Mouse (Mus musculus) embryonic facial prominence, embryonic 14.5 days (tissue): ENCODE results near the gene Fam107b. TPM values are rescaled to one million over a fixed set of nuclear protein-coding genes. Genes with fewer than 3 reads are reported as not detected.

Source experiments
- ATAC-seq: fragments of 200-750 bp; cut with Nextera tagmentation; 2 replicates; pipeline ENCODE4 v1.8.0; 2017; ENCODE audit warnings: low read depth, moderate number of reproducible peaks, moderate TSS enrichment
- DNase-seq: peaks from one replicate; pipeline ENCODE4 v3.0.0-alpha.2; 2015; ENCODE audit warnings: low spot score
- H3K27ac ChIP-seq: fragments of 300-500 bp; sonication (generic); replicated peaks from 2 replicates; pipeline ENCODE4 v1.5.1; 2014; ENCODE audit warnings: low read depth, mild to moderate bottlenecking, low read length, moderate library complexity
- H3K27me3 ChIP-seq: fragments of 300-500 bp; sonication (generic); replicated peaks from 2 replicates; pipeline ENCODE4 v1.6.1; 2014; ENCODE audit warnings: low read length; ENCODE audit not compliant: control insufficient read depth, insufficient read depth
- H3K36me3 ChIP-seq: fragments of 300-500 bp; sonication (generic); 2 replicates; pipeline ENCODE4 v1.6.1; 2014; ENCODE audit warnings: low read length, mixed read lengths; ENCODE audit not compliant: control insufficient read depth, insufficient read depth
- H3K4me1 ChIP-seq: fragments of 300-500 bp; sonication (generic); 2 replicates; pipeline ENCODE4 v1.6.1; 2014; ENCODE audit warnings: antibody characterized with exemption, low read length; ENCODE audit not compliant: control insufficient read depth, insufficient read depth
- H3K4me2 ChIP-seq: fragments of 300-500 bp; sonication (generic); 2 replicates; pipeline ENCODE4 v1.6.1; 2014; ENCODE audit warnings: low read depth, mild to moderate bottlenecking, low read length, moderate library complexity, mixed read lengths
- H3K4me3 ChIP-seq: fragments of 300-500 bp; sonication (generic); 2 replicates; pipeline ENCODE4 v1.5.1; 2014; ENCODE audit warnings: low read depth, mild to moderate bottlenecking, low read length
- H3K9ac ChIP-seq: fragments of 300-500 bp; sonication (generic); 2 replicates; pipeline ENCODE4 v1.6.1; 2014; ENCODE audit warnings: low read depth, mild to moderate bottlenecking, low read length, moderate library complexity, mixed read lengths
- H3K9me3 ChIP-seq: fragments of 300-500 bp; sonication (generic); 2 replicates; pipeline ENCODE4 v1.6.1; 2016; ENCODE audit warnings: low read length; ENCODE audit not compliant: control insufficient read depth
- WGBS: fragments of 180-500 bp; shearing (Covaris S2); extraction: QIAGEN DNeasy Blood & Tissue Kit; methylation state at CpG from one replicate; pipeline ENCODE4 v1.1.7; 2014; 5-methylcytosine and 5-hydroxymethylcytosine counted together
- polyA plus RNA-seq: library from polyadenylated mRNA; unstranded; fragments of >200 nt; fragmentation: Nextera tagmentation; extraction: Ambion mirVana; gene quantifications from 2 replicates; pipeline ENCODE4 v1.2.1, GENCODE M21; 2014

The Fam107b gene
- 40.4 and 44.4 TPM in 2 replicates for polyA plus RNA-seq

DNA sequence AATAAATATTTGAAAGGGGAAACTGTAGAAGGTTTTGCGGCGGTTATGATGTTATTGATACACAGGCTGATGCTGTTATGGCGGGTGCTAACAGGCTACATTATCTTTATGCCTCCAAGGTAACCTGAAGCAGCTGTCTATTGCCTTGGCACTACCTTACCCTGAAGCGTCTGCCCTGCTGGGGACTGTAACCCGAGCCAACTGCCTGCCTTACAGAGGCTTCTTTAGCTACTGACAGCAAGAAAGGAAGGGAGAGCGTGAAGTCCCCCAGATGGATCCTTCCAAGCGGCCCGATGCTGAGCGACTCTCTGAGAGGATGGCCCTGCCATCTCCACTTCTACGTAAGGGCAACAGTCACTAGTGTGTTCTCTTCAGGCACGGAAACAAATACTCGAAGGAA lies at the start of gene Fam107b:
TSS of gene Fam107b (plus strand) at position 303 of the 400 bp plus-strand sequence.
- Histone ChIP-seq H3K36me3 (no peaks in the 10 kb centered on the region), H3K4me1 (no peaks in the 10 kb centered on the region), H3K9me3 (no peaks in the 10 kb centered on the region), H3K4me2 (no peak within 1 kb of the TSS), H3K27ac (no peak within 1 kb of the TSS), H3K9ac (no peak within 1 kb of the TSS), H3K27me3 (no peaks in the 10 kb centered on the region), H3K4me3 (no peak within 1 kb of the TSS)
- 49% methylated on average over 12 of the region's 12 CpGs for WGBS
- no peak for DNase-seq
- no peak for ATAC-seq

DNA sequence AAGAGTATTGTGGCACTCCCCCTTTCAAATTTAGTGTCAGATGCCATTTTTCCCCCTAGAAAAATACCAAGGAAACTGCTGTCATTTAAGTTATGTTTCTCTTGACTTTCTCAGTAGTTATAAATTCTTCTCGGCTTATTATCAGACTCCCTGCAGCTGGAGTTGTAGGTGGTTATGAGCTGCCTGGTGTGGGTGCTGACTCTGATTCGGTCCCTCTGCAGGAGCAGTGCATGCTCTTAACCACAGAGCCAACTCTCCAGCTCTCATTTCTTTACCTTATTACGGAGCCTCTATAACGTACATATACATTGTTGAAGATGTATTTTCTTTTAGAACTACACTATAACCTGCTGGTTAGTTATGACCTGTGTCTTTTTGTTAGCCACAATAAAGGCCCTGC lies 47.7 kb upstream of the Fam107b start:
- Histone ChIP-seq H3K9ac (no peak overlapping the region), H3K36me3 (no peaks in the 10 kb centered on the region), H3K4me2 (no peak overlapping the region), H3K4me3 (no peak overlapping the region), H3K9me3 (no peaks in the 10 kb centered on the region), H3K27me3 (no peaks in the 10 kb centered on the region), H3K4me1 (no peaks in the 10 kb centered on the region), H3K27ac (no peak overlapping the region)
- ATAC-seq (no peak), DNase-seq (no peak)
- 82% methylated on average over 4 of the region's 4 CpGs for WGBS

GRCm38 (mm10) chr2:3526288-3526687 lies 44.0 kb upstream of the Fam107b start:
- Histone ChIP-seq H3K27ac (no peak overlapping the region), H3K9ac (no peak overlapping the region), H3K36me3 (no peaks in the 10 kb centered on the region), H3K4me1 (no peaks in the 10 kb centered on the region), H3K4me3 (no peak overlapping the region), H3K9me3 (no peaks in the 10 kb centered on the region), H3K27me3 (no peaks in the 10 kb centered on the region), H3K4me2 (no peak overlapping the region)
- DNase-seq (no peak), ATAC-seq (no peak)
- WGBS, result 78% methylated on average over 6 of the region's 6 CpGs

DNA sequence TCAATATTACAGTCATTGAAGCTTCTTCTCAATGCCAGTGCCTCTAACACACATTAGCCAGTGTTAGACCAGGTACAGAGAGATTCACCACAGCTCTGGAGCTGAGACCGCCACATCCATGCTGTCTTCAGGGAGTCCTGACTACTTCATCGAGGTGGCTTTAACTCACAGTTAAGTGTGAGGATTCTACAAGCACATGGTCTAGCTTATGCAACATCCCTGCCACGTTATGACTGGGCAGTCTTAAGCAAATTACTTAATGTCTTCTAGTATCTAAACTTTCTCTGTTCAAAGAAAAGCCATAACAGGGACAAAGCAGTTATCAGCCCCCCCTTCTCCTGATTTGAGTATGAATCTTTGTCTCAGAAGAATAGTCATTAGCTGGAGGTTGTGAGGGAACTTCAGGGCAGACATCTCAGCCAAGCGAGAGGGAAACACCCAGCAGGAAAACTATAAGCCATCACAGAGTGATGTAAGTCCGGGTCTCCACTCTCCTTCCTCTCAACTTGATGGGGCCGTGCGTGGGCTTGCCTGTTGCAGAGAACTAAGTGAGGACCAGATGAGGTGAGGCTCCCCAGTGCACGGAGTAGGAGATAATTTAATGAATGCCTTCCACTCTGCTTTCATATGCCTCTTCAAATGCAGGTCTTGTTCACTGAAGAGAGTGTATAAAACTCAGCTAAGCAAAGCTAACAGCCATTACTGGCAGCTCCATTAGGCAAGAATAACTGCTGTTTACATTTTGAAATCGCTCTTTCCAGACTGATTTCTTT lies 28.8 kb upstream of the Fam107b start:
- Histone ChIP-seq H3K9ac (no peak overlapping the region), H3K36me3 (no peaks in the 10 kb centered on the region), H3K4me2 (no peak overlapping the region), H3K4me1 (no peaks in the 10 kb centered on the region), H3K27me3 (no peaks in the 10 kb centered on the region), H3K4me3 (no peak overlapping the region), H3K9me3 (no peaks in the 10 kb centered on the region), H3K27ac (no peak overlapping the region)
- DNase-seq (no peak), ATAC-seq (no peak)
- 67% methylated on average over 9 of the region's 9 CpGs for WGBS

DNA sequence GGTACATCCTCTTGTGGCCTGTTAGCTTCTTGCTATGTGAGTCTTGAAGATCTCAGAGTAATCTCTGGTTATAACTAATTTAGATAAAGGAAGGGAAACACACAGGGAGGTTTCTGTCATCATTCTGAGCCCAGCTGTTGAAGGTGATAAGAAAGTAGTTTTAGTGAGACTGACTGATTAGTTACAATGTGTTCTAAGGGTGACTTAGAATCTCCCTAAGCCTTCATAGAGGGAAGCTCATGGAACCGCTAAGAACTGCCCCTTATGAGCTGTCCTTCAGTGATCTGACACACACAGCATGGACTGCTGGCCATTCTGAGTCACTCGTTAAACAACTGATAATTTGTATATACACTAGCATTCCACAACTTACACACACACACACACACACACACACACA lies 24.2 kb upstream of the Fam107b start:
- 77% methylated on average over 2 of the region's 2 CpGs for WGBS
- no peaks in the 10 kb centered on the region for H3K9me3 ChIP-seq
- ATAC-seq, result no peak

DNA sequence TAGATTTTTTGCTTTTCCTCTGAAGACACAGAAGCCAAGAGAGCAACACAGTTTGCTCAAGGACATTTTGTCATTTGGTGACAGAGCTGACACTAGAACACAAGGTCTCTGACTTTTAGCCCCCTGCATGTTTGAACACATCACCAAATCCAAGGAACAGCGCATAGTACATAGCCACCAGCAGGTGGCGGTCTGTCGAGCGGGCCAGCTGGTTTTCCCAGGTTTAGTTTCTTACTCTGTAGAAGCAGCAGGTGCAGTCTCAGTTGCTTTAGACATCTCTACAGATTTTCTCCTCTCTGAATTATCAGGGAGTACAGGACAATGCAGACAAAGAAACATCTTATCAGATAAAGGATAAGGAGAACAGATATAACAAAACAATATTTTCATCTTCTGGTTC lies 23.7 kb upstream of the Fam107b start:
- ATAC-seq (no peak), DNase-seq (peak; percentile 73)
- under 1% methylated on average over 4 of the region's 4 CpGs for WGBS
- no peaks in the 10 kb centered on the region for H3K36me3 ChIP-seq
- H3K9ac ChIP-seq, result no peak overlapping the region
- peaks cover 4% of the 10 kb centered on the region; the same call in 1 of the 2 replicates for H3K9me3 ChIP-seq
- H3K4me3 ChIP-seq, result no peak overlapping the region
- H3K4me1 ChIP-seq, result no peaks in the 10 kb centered on the region
- no peak overlapping the region for H3K27ac ChIP-seq
- no peaks in the 10 kb centered on the region for H3K27me3 ChIP-seq
- H3K4me2 ChIP-seq, result no peak overlapping the region

More for the DNA sequence above, 24.2 kb upstream of the Fam107b start:
- DNase-seq, result no peak
- no peak overlapping the region for H3K4me2 ChIP-seq
- no peak overlapping the region for H3K4me3 ChIP-seq
- H3K9ac ChIP-seq, result no peak overlapping the region
- H3K27me3 ChIP-seq, result no peaks in the 10 kb centered on the region
- no peaks in the 10 kb centered on the region for H3K4me1 ChIP-seq
- H3K36me3 ChIP-seq, result no peaks in the 10 kb centered on the region
- no peak overlapping the region for H3K27ac ChIP-seq

DNA sequence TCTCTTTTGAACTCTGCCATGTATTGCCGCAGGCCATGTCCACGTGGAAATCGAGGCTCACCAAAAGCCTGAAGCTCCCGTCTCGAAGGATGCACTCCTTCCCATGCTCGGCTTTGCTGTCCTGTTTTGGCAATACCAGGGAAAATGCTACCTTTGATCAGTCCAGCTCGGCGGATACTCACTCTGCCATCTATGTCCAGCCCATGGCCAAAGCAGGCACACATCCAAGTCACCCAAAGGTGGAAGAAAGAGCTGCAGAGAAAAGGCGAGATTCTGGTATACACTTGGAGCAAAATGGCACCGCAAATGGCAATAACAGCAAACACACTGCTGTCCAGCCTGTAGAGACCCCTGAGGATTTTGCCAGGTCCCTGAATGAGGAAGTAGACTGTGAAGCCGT lies 318 bp downstream of the Fam107b start:
- ATAC-seq (no peak), DNase-seq (no peak)

GRCm38 (mm10) chr2:3573883-3574282 lies 3.6 kb downstream of the Fam107b start:
- Histone ChIP-seq H3K27me3 (no peaks in the 10 kb centered on the region), H3K36me3 (no peaks in the 10 kb centered on the region), H3K9ac (no peak overlapping the region), H3K4me3 (no peak overlapping the region), H3K4me1 (no peaks in the 10 kb centered on the region), H3K9me3 (no peaks in the 10 kb centered on the region), H3K4me2 (no peak overlapping the region), H3K27ac (no peak overlapping the region)
- WGBS, result 81% methylated on average over 7 of the region's 7 CpGs
- DNase-seq (no peak), ATAC-seq (no peak)

More for the DNA sequence above, 318 bp downstream of the Fam107b start:
- Histone ChIP-seq H3K9me3 (no peaks in the 10 kb centered on the region), H3K36me3 (no peaks in the 10 kb centered on the region), H3K4me1 (no peaks in the 10 kb centered on the region), H3K27me3 (no peaks in the 10 kb centered on the region), H3K4me2 (no peak overlapping the region), H3K27ac (no peak overlapping the region), H3K9ac (no peak overlapping the region), H3K4me3 (no peak overlapping the region)
- 85% methylated on average over 11 of the region's 11 CpGs for WGBS

- no peaks in the 10 kb centered on the region for H3K36me3 ChIP-seq
- no peak overlapping the region for H3K4me3 ChIP-seq
- H3K27ac ChIP-seq, result no peak overlapping the region
- no peak for DNase-seq
- no peak overlapping the region for H3K4me2 ChIP-seq
- no peak overlapping the region for H3K9ac ChIP-seq
- H3K27me3 ChIP-seq, result no peaks in the 10 kb centered on the region
- H3K9me3 ChIP-seq, result no peaks in the 10 kb centered on the region
- no peak for ATAC-seq
- no peaks in the 10 kb centered on the region for H3K4me1 ChIP-seq
- 85% methylated on average over 1 of the region's 1 CpGs for WGBS
Measured at GRCm38 (mm10) chr2:3575140-3575539, 4.9 kb downstream of the Fam107b start.
